Mouse (Mus musculus) limb, embryonic 10.5 days (tissue): ENCODE measurements around the gene Kcnmb1. TPM values are rescaled to one million over a fixed set of nuclear protein-coding genes. Genes with fewer than 3 reads are reported as not detected.
A peak's percentile ranks its signal among the peaks of the same experiment; 100 is the strongest.

ENCODE experiments used
- DNase-seq: peaks from one replicate; pipeline ENCODE4 v3.0.0-alpha.2; 2017; ENCODE audit warnings: low spot score
- H3K27ac ChIP-seq: fragments of 300-500 bp; sonication (generic); 2 replicates; pipeline ENCODE4 v1.5.1; 2016; ENCODE audit warnings: mild to moderate bottlenecking
- H3K27me3 ChIP-seq: fragments of 300-500 bp; sonication (generic); 2 replicates; pipeline ENCODE4 v1.6.1; 2016; ENCODE audit warnings: low read depth, mild to moderate bottlenecking; ENCODE audit not compliant: poor library complexity, severe bottlenecking
- H3K36me3 ChIP-seq: fragments of 300-500 bp; sonication (generic); 2 replicates; pipeline ENCODE4 v1.6.1; 2016; ENCODE audit warnings: mild to moderate bottlenecking, moderate library complexity
- H3K4me1 ChIP-seq: fragments of 300-500 bp; sonication (generic); 2 replicates; pipeline ENCODE4 v1.6.1; 2016
- H3K4me3 ChIP-seq: fragments of 300-500 bp; sonication (generic); 2 replicates; pipeline ENCODE4 v1.5.1; 2016; ENCODE audit warnings: mild to moderate bottlenecking, moderate library complexity
- H3K9me3 ChIP-seq: fragments of 300-500 bp; sonication (generic); replicated peaks from 2 replicates; pipeline ENCODE4 v1.6.1; 2016; ENCODE audit warnings: mild to moderate bottlenecking
- WGBS: fragments of 180-500 bp; shearing (Covaris S2); methylation state at CpG from one replicate; pipeline ENCODE4 v1.1.7; 2016; 5-methylcytosine and 5-hydroxymethylcytosine counted together
- polyA plus RNA-seq: library from polyadenylated mRNA; unstranded; fragments of >200 nt; fragmentation: Nextera tagmentation; extraction: Ambion mirVana; gene quantifications from 2 replicates; pipeline ENCODE4 v1.2.1, GENCODE M21; 2016

The Kcnmb1 gene
- polyA plus RNA-seq: 0.10 TPM in 2 replicates

GRCm38 (mm10) chr11:33962688-33963407 lies at the start of gene Kcnmb1:
Gene Kcnmb1, plus strand, starts transcription at chr11:33963013.
- Histone ChIP-seq H3K27ac (peak within 1 kb of the TSS; percentile 54), H3K9me3 (no peaks in the 10 kb centered on the region), H3K27me3 (no peaks in the 10 kb centered on the region), H3K36me3 (no peaks in the 10 kb centered on the region), H3K4me3 (no peak within 1 kb of the TSS), H3K4me1 (peaks cover 19% of the 10 kb centered on the region)
- DNase-seq: peak; percentile 38
- 30% methylated on average over 6 of the region's 6 CpGs for WGBS

- Histone ChIP-seq H3K4me1 (peaks cover 16% of the 10 kb centered on the region), H3K27me3 (peaks cover 3% of the 10 kb centered on the region; the same call in 1 of the 2 replicates), H3K4me3 (no peak overlapping the region), H3K36me3 (no peaks in the 10 kb centered on the region), H3K9me3 (no peaks in the 10 kb centered on the region), H3K27ac (no peak overlapping the region)
- no peak for DNase-seq
- 87% methylated on average over 7 of the region's 7 CpGs for WGBS
Observed at GRCm38 (mm10) chr11:33913061-33913460, 49.8 kb upstream of the Kcnmb1 start.

GRCm38 (mm10) chr11:33914216-33914615 lies 48.6 kb upstream of the Kcnmb1 start:
- Histone ChIP-seq H3K27me3 (peaks cover 3% of the 10 kb centered on the region; the same call in 1 of the 2 replicates), H3K4me3 (no peak overlapping the region), H3K4me1 (peaks cover 16% of the 10 kb centered on the region), H3K27ac (no peak overlapping the region), H3K9me3 (no peaks in the 10 kb centered on the region), H3K36me3 (no peaks in the 10 kb centered on the region)
- no peak for DNase-seq
- 79% methylated on average over 12 of the region's 12 CpGs for WGBS

GRCm38 (mm10) chr11:33917574-33917973 lies 45.2 kb upstream of the Kcnmb1 start:
- no peaks in the 10 kb centered on the region for H3K36me3 ChIP-seq
- DNase-seq: peak; percentile 91
- H3K27me3 ChIP-seq: no peaks in the 10 kb centered on the region
- 28% methylated on average over 6 of the region's 6 CpGs for WGBS
- H3K27ac ChIP-seq: no peak overlapping the region
- H3K4me1 ChIP-seq: peaks cover 13% of the 10 kb centered on the region
- no peaks in the 10 kb centered on the region for H3K9me3 ChIP-seq
- H3K4me3 ChIP-seq: no peak overlapping the region

- DNase-seq: no peak
- no peaks in the 10 kb centered on the region for H3K27me3 ChIP-seq
- no peak overlapping the region for H3K27ac ChIP-seq
- 55% methylated on average over 2 of the region's 2 CpGs for WGBS
- no peaks in the 10 kb centered on the region for H3K36me3 ChIP-seq
- peaks cover 21% of the 10 kb centered on the region for H3K4me1 ChIP-seq
- H3K9me3 ChIP-seq: no peaks in the 10 kb centered on the region
- H3K4me3 ChIP-seq: no peak overlapping the region
Observed at GRCm38 (mm10) chr11:33918424-33918823, 44.4 kb upstream of the Kcnmb1 start.

- Histone ChIP-seq H3K27ac (no peak overlapping the region), H3K4me1 (peaks cover 17% of the 10 kb centered on the region), H3K27me3 (0 out of 2 replicates have a peak, but pooled peaks cover 7% of the 10 kb centered on the region), H3K9me3 (no peaks in the 10 kb centered on the region), H3K36me3 (no peaks in the 10 kb centered on the region), H3K4me3 (no peak overlapping the region)
- WGBS: 85% methylated on average over 7 of the region's 7 CpGs
- no peak for DNase-seq
Observed at GRCm38 (mm10) chr11:33919826-33920225, 43.0 kb upstream of the Kcnmb1 start.

- WGBS: 81% methylated on average over 13 of the region's 13 CpGs
- H3K9me3 ChIP-seq: no peaks in the 10 kb centered on the region
- no peaks in the 10 kb centered on the region for H3K36me3 ChIP-seq
- no peak overlapping the region for H3K4me3 ChIP-seq
- 0 out of 2 replicates have a peak, but pooled peaks cover 7% of the 10 kb centered on the region for H3K27me3 ChIP-seq
- peaks cover 15% of the 10 kb centered on the region for H3K4me1 ChIP-seq
- no peak overlapping the region for H3K27ac ChIP-seq
- no peak for DNase-seq
Observed at GRCm38 (mm10) chr11:33921451-33921850, 41.4 kb upstream of the Kcnmb1 start.

- WGBS: 24% methylated on average over 3 of the region's 3 CpGs
- Histone ChIP-seq H3K4me3 (no peak overlapping the region), H3K27me3 (peaks cover 14% of the 10 kb centered on the region; the same call in 1 of the 2 replicates), H3K9me3 (no peaks in the 10 kb centered on the region), H3K4me1 (peaks cover 11% of the 10 kb centered on the region), H3K27ac (no peak overlapping the region), H3K36me3 (no peaks in the 10 kb centered on the region)
- DNase-seq: no peak
Observed at GRCm38 (mm10) chr11:33923031-33923430, 39.8 kb upstream of the Kcnmb1 start.

- DNase-seq: no peak
- peaks cover 27% of the 10 kb centered on the region for H3K4me1 ChIP-seq
- 86% methylated on average over 8 of the region's 8 CpGs for WGBS
- no peaks in the 10 kb centered on the region for H3K36me3 ChIP-seq
- peaks cover 17% of the 10 kb centered on the region; the same call in 1 of the 2 replicates for H3K27me3 ChIP-seq
- H3K9me3 ChIP-seq: no peaks in the 10 kb centered on the region
- no peak overlapping the region for H3K27ac ChIP-seq
- no peak overlapping the region for H3K4me3 ChIP-seq
Observed at GRCm38 (mm10) chr11:33925778-33926177, 37.0 kb upstream of the Kcnmb1 start.

- peaks cover 17% of the 10 kb centered on the region; the same call in 1 of the 2 replicates for H3K27me3 ChIP-seq
- H3K9me3 ChIP-seq: no peaks in the 10 kb centered on the region
- no peak overlapping the region for H3K27ac ChIP-seq
- DNase-seq: no peak
- peaks cover 29% of the 10 kb centered on the region for H3K4me1 ChIP-seq
- whole genome bisulfite sequencing: 69% methylated on average over 2 of the region's 2 CpGs
- H3K4me3 ChIP-seq: no peak overlapping the region
- H3K36me3 ChIP-seq: no peaks in the 10 kb centered on the region
Observed at GRCm38 (mm10) chr11:33926551-33926950, 36.3 kb upstream of the Kcnmb1 start.

GRCm38 (mm10) chr11:33927321-33927720 lies 35.5 kb upstream of the Kcnmb1 start:
- Histone ChIP-seq H3K4me3 (no peak overlapping the region), H3K27ac (no peak overlapping the region), H3K27me3 (peaks cover 17% of the 10 kb centered on the region; the same call in 1 of the 2 replicates), H3K4me1 (peaks cover 35% of the 10 kb centered on the region), H3K36me3 (no peaks in the 10 kb centered on the region), H3K9me3 (no peaks in the 10 kb centered on the region)
- no peak for DNase-seq
- 79% methylated on average over 6 of the region's 6 CpGs for WGBS

GRCm38 (mm10) chr11:33927836-33928235 lies 35.0 kb upstream of the Kcnmb1 start:
- Histone ChIP-seq H3K27me3 (peaks cover 17% of the 10 kb centered on the region; the same call in 1 of the 2 replicates), H3K36me3 (no peaks in the 10 kb centered on the region), H3K4me3 (no peak overlapping the region), H3K27ac (no peak overlapping the region), H3K4me1 (peaks cover 35% of the 10 kb centered on the region), H3K9me3 (no peaks in the 10 kb centered on the region)
- 75% methylated on average over 4 of the region's 4 CpGs for WGBS
- DNase-seq: no peak

- H3K9me3 ChIP-seq: no peaks in the 10 kb centered on the region
- H3K4me1 ChIP-seq: peaks cover 31% of the 10 kb centered on the region
- DNase-seq: peak; percentile 76
- H3K4me3 ChIP-seq: no peak overlapping the region
- WGBS: 26% methylated on average over 7 of the region's 7 CpGs
- no peaks in the 10 kb centered on the region for H3K36me3 ChIP-seq
- H3K27me3 ChIP-seq: peaks cover 17% of the 10 kb centered on the region; the same call in 1 of the 2 replicates
- no peak overlapping the region for H3K27ac ChIP-seq
Observed at GRCm38 (mm10) chr11:33928658-33929057, 34.2 kb upstream of the Kcnmb1 start.
